ENCODE assay signal across 18 mouse cellular contexts in genomic region chr8:61632331-61632730, GRCm38 (mm10).
A peak's percentile ranks its signal among the peaks of the same experiment; 100 is the strongest.
DNase-seq lines count a peak whose midpoint lies in the region; TF ChIP-seq lines count a peak whose summit lies in the region.
"Had no signal": no experiment of that assay in that cellular context is flagged by ENCODE, and none has a peak within 500 bp of the region (broad histone marks: within the 10 kb centered on the region; RNA-seq: fewer than 3 reads in every experiment).

No protein-coding gene starts in this region.

- in situ Hi-C loops in ES-E14 (cut with MboI; ENCODE audit: low sequenced_read_pairs in 2 of 2, unreplicated experiment in 2 of 2), result no loop called here

- H3K27me3 ChIP-seq in heart, embryonic 10.5 days (ENCODE audit: insufficient read depth, poor library complexity, severe bottlenecking), result no peaks in the 10 kb centered on the region
- H3K27me3 ChIP-seq in hindbrain, embryonic 10.5 days (ENCODE audit: insufficient read depth, poor library complexity, severe bottlenecking), result no peaks in the 10 kb centered on the region
- H3K27me3 ChIP-seq: embryonic facial prominence, embryonic 12.5 days; forebrain, embryonic 12.5 days had no signal

- no peak overlapping the region for H3K27ac ChIP-seq in heart, embryonic 10.5 days
- no peak overlapping the region for H3K27ac ChIP-seq in ES-E14 (ENCODE audit: insufficient read depth, low read depth, low read length, poor library complexity, severe bottlenecking)
- H3K27ac ChIP-seq in hindbrain, embryonic 10.5 days, result no peak overlapping the region
- H3K27ac ChIP-seq: embryonic facial prominence, embryonic 10.5 days; embryonic facial prominence, embryonic 12.5 days; forebrain, embryonic 12.5 days had no signal

- H3K9me3 ChIP-seq in heart, embryonic 10.5 days, result no peaks in the 10 kb centered on the region
- H3K9me3 ChIP-seq in ES-E14 (ENCODE audit: control insufficient read depth, insufficient read depth, low read depth, low read length), result no peaks in the 10 kb centered on the region
- no peaks in the 10 kb centered on the region for H3K9me3 ChIP-seq in hindbrain, embryonic 10.5 days
- H3K9me3 ChIP-seq: embryonic facial prominence, embryonic 10.5 days; embryonic facial prominence, embryonic 12.5 days; forebrain, embryonic 12.5 days had no signal

- no peak overlapping the region for H3K9ac ChIP-seq in ES-E14 (ENCODE audit: insufficient read depth, low read depth, low read length, poor library complexity, severe bottlenecking)
- H3K9ac ChIP-seq: embryonic facial prominence, embryonic 12.5 days; forebrain, embryonic 12.5 days had no signal

- no peaks in the 10 kb centered on the region; the same call in 1 of the 2 replicates for H3K4me1 ChIP-seq in heart, embryonic 10.5 days
- peaks cover 0 to 2% of the 10 kb centered on the region in 2 experiments; a peak in 2 of 4 replicates for H3K4me1 ChIP-seq in ES-E14 (ENCODE audit: control insufficient read depth in 2 of 2, insufficient read depth in 2 of 2, low read length in 2 of 2, poor library complexity in 1 of 2)
- H3K4me1 ChIP-seq in hindbrain, embryonic 10.5 days (replicated peaks), result peaks cover 17% of the 10 kb centered on the region
- H3K4me1 ChIP-seq: forebrain, embryonic 12.5 days had no signal

- H3K36me3 ChIP-seq in heart, embryonic 10.5 days, result peaks cover 6% of the 10 kb centered on the region; the same call in 1 of the 2 replicates
- no peaks in the 10 kb centered on the region for H3K36me3 ChIP-seq in ES-E14 (ENCODE audit: control insufficient read depth, insufficient read depth, low read length, poor library complexity, severe bottlenecking)
- H3K36me3 ChIP-seq in hindbrain, embryonic 10.5 days, result no peaks in the 10 kb centered on the region
- H3K36me3 ChIP-seq: embryonic facial prominence, embryonic 10.5 days; embryonic facial prominence, embryonic 12.5 days; forebrain, embryonic 12.5 days had no signal

- DNase-seq in heart, adult 11 months, result peak; percentile 24
- no peak for DNase-seq in heart, embryonic 10.5 days (ENCODE audit: low spot score)
- DNase-seq in ES-CJ7 (ENCODE audit: low read depth, low spot score), result peak; percentile 65
- DNase-seq in ES-E14 (ENCODE audit: low read depth, low spot score), result peak; percentile 15
- DNase-seq in ZHBTc4 (ENCODE audit: low read depth, low spot score), result peak; percentile 62
- no peak for DNase-seq in ovary, postnatal 36 days (ENCODE audit: low spot score)
- no peak for DNase-seq in hindbrain, embryonic 10.5 days (ENCODE audit: low spot score)
- DNase-seq: adrenal gland, adult 2 months; adrenal gland, postnatal 10 days; adrenal gland, postnatal 25 days; cerebellum, adult 11-12 months; cerebellum, adult 2 months; cerebellum, adult 9-10 months; cerebellum, postnatal 10 days; cerebellum, postnatal 25 days had no signal

- H3K4me3 ChIP-seq in heart, embryonic 10.5 days, result no peak overlapping the region
- H3K4me3 ChIP-seq in ES-E14 (ENCODE audit: insufficient read depth in 1 of 2, low read depth in 1 of 2, low read length in 2 of 2, poor library complexity in 1 of 2, severe bottlenecking in 1 of 2), result no peak overlapping the region
- no peak overlapping the region for H3K4me3 ChIP-seq in hindbrain, embryonic 10.5 days
- H3K4me3 ChIP-seq: embryonic facial prominence, embryonic 10.5 days; embryonic facial prominence, embryonic 12.5 days; forebrain, embryonic 12.5 days had no signal

- 72% methylated on average over 2 of the region's 2 CpGs for WGBS in heart, embryonic 10.5 days
- WGBS in hindbrain, embryonic 10.5 days, result 58% methylated on average over 2 of the region's 2 CpGs

TF ChIP-seq in ES-E14, 5 proteins besides CTCF, POLR2A, EP300 and RAD21:
- no peak for TF ChIP-seq ZNF384 (IDR thresholded peaks at IDR 0.05; ENCODE audit: low read depth, low read length)
- no peak for TF ChIP-seq CHD2 (IDR thresholded peaks at IDR 0.05; ENCODE audit: low read depth, low read length)
- TF ChIP-seq ZC3H11A (IDR thresholded peaks at IDR 0.05; ENCODE audit: borderline replicate concordance, low read depth, low read length), result no peak
- TF ChIP-seq MAFK (IDR thresholded peaks at IDR 0.05; ENCODE audit: insufficient read depth, low read depth, low read length), result no peak
- TF ChIP-seq HCFC1 (IDR thresholded peaks at IDR 0.05; ENCODE audit: borderline replicate concordance, insufficient read depth, low read length), result no peak

Comparison
In these comparisons a context has a peak if more than half of its experiments do, and no peak if none do; other contexts are left out.
1. DNase-seq: peak in heart, adult 11 months (single experiment), ES-CJ7 (single experiment), ES-E14 (single experiment) and ZHBTc4 (single experiment); none in heart, embryonic 10.5 days (single experiment), ovary, postnatal 36 days (single experiment) and hindbrain, embryonic 10.5 days (single experiment).